Mouse (Mus musculus) MEL (cell line): ENCODE data around the gene Gm16181. TPM values are rescaled to one million over a fixed set of nuclear protein-coding genes. Genes with fewer than 3 reads are reported as not detected.

Source experiments
- DNase-seq: peaks from one replicate; pipeline ENCODE4 v3.0.0; 2011; ENCODE audit warnings: low read depth, low spot score
- H3K27ac ChIP-seq: 2 replicates; pipeline ENCODE4 v1.5.1; 2012; ENCODE audit warnings: low read depth, mild to moderate bottlenecking, control low read depth, low read length, moderate library complexity; ENCODE audit not compliant: control insufficient read depth
- H3K27me3 ChIP-seq, 2 experiments: fragments of 150-350 bp in 1 of 2; sonication (generic) in 1 of 2; 2 replicates each; pipeline ENCODE4 v1.6.1; 2012; ENCODE audit warnings: low read length in 2 of 2, mild to moderate bottlenecking in 2 of 2, improper control_type of control experiment in 1 of 2, moderate library complexity in 1 of 2; ENCODE audit not compliant: insufficient read depth in 2 of 2, control insufficient read depth in 1 of 2
- H3K36me3 ChIP-seq, 2 experiments: 2 replicates each; pipeline ENCODE4 v1.6.1; 2012 to 2014; ENCODE audit warnings: low read length in 2 of 2, improper control_type of control experiment in 1 of 2, inconsistent platforms in 1 of 2, mild to moderate bottlenecking in 1 of 2; ENCODE audit not compliant: insufficient read depth in 2 of 2, control insufficient read depth in 1 of 2
- H3K4me1 ChIP-seq, 2 experiments: fragments of 150-350 bp in 1 of 2; sonication (generic) in 1 of 2; 2 replicates each; pipeline ENCODE4 v1.6.1; 2012; ENCODE audit warnings: low read length in 2 of 2, improper control_type of control experiment in 1 of 2, mild to moderate bottlenecking in 1 of 2; ENCODE audit not compliant: insufficient read depth in 2 of 2, control insufficient read depth in 1 of 2
- H3K4me3 ChIP-seq, 2 experiments: fragments of 150-350 bp in 1 of 2; sonication (generic) in 1 of 2; 2 replicates each; pipeline ENCODE4 v1.5.1; 2012; ENCODE audit warnings: low read depth in 2 of 2, low read length in 2 of 2, mild to moderate bottlenecking in 2 of 2, moderate library complexity in 2 of 2, control low read depth in 1 of 2, improper control_type of control experiment in 1 of 2; ENCODE audit not compliant: control insufficient read depth in 1 of 2, insufficient read depth in 1 of 2
- H3K79me2 ChIP-seq: 2 replicates; pipeline ENCODE4 v1.6.1; 2012; ENCODE audit warnings: mild to moderate bottlenecking, low read length, moderate library complexity; ENCODE audit not compliant: control insufficient read depth, poor library complexity, insufficient read depth
- H3K9ac ChIP-seq: 2 replicates; pipeline ENCODE4 v1.6.1; 2012; ENCODE audit warnings: low read depth, mild to moderate bottlenecking, control low read depth, low read length, moderate library complexity; ENCODE audit not compliant: control insufficient read depth, poor library complexity, severe bottlenecking
- H3K9me3 ChIP-seq: fragments of 150-350 bp; sonication (generic); replicated peaks from 2 replicates; pipeline ENCODE4 v1.6.1; 2012; ENCODE audit warnings: mild to moderate bottlenecking, low read length, improper control_type of control experiment, moderate library complexity; ENCODE audit not compliant: insufficient read depth
- CHD1 ChIP-seq: IDR thresholded peaks from 2 replicates; pipeline ENCODE4 v1.6.1; 2012; ENCODE audit warnings: low read depth, mild to moderate bottlenecking, inconsistent platforms, low read length, improper control_type of control experiment
- CHD2 ChIP-seq: IDR thresholded peaks from 2 replicates; pipeline ENCODE4 v1.6.1; 2011; ENCODE audit warnings: low read length, improper control_type of control experiment
- CTCF ChIP-seq, 3 experiments: IDR thresholded peaks in 2 of 3; conservative IDR thresholded peaks in 1 of 3; 2 replicates each; pipeline ENCODE4 v1.5.1; 2011 to 2012; ENCODE audit warnings: low read length in 3 of 3, low read depth in 2 of 3, mild to moderate bottlenecking in 2 of 3, improper control_type of control experiment in 1 of 3, inconsistent platforms in 1 of 3, mixed read lengths in 1 of 3, moderate library complexity in 1 of 3; ENCODE audit not compliant: control insufficient read depth in 1 of 3, insufficient read depth in 1 of 3, poor library complexity in 1 of 3, severe bottlenecking in 1 of 3
- E2F4 ChIP-seq: IDR thresholded peaks from 2 replicates; pipeline ENCODE4 v1.6.1; 2011; ENCODE audit warnings: low read depth, low read length, improper control_type of control experiment, borderline replicate concordance
- ELF1 ChIP-seq: IDR thresholded peaks from 2 replicates; pipeline ENCODE4 v1.6.1; 2014; ENCODE audit warnings: low read depth, mild to moderate bottlenecking, inconsistent platforms, low read length, improper control_type of control experiment, moderate library complexity
- EP300 ChIP-seq, 2 experiments: IDR thresholded peaks; 2 replicates each; pipeline ENCODE4 v1.6.1; 2011; ENCODE audit warnings: improper control_type of control experiment in 2 of 2, low read length in 2 of 2, low read depth in 1 of 2, mild to moderate bottlenecking in 1 of 2
- GABPA ChIP-seq: IDR thresholded peaks from 2 replicates; pipeline ENCODE4 v1.6.1; 2012; ENCODE audit warnings: low read depth, mild to moderate bottlenecking, inconsistent platforms, low read length, improper control_type of control experiment, moderate library complexity
- HCFC1 ChIP-seq: IDR thresholded peaks from 2 replicates; pipeline ENCODE4 v1.6.1; 2012; ENCODE audit warnings: low read depth, mild to moderate bottlenecking, inconsistent platforms, low read length, improper control_type of control experiment, moderate library complexity
- JUND ChIP-seq: IDR thresholded peaks from 2 replicates; pipeline ENCODE4 v1.6.1; 2011; ENCODE audit warnings: low read depth, mild to moderate bottlenecking, improper control_type of control experiment, low read length
- MAZ ChIP-seq: IDR thresholded peaks from 2 replicates; pipeline ENCODE4 v1.6.1; 2012; ENCODE audit warnings: low read depth, mild to moderate bottlenecking, inconsistent platforms, low read length, improper control_type of control experiment
- NELFE ChIP-seq: IDR thresholded peaks from 2 replicates; pipeline ENCODE4 v1.6.1; 2011; ENCODE audit warnings: low read depth, low read length, improper control_type of control experiment
- NRF1 ChIP-seq: IDR thresholded peaks from 2 replicates; pipeline ENCODE4 v1.6.1; 2014; ENCODE audit warnings: low read depth, mild to moderate bottlenecking, inconsistent platforms, low read length, improper control_type of control experiment, moderate library complexity; ENCODE audit not compliant: poor library complexity, insufficient read depth, severe bottlenecking
- POLR2A ChIP-seq, 2 experiments: IDR thresholded peaks; 2 replicates each; pipeline ENCODE4 v1.6.1; 2011 to 2012; ENCODE audit warnings: low read length in 2 of 2, mild to moderate bottlenecking in 2 of 2, control low read depth in 1 of 2, improper control_type of control experiment in 1 of 2, low read depth in 1 of 2, moderate library complexity in 1 of 2; ENCODE audit not compliant: control insufficient read depth in 1 of 2, insufficient read depth in 1 of 2, poor library complexity in 1 of 2
- POLR2AphosphoS2 ChIP-seq: IDR thresholded peaks from 2 replicates; pipeline ENCODE4 v1.6.1; 2011; ENCODE audit warnings: low read length, improper control_type of control experiment
- SIN3A ChIP-seq: IDR thresholded peaks from 2 replicates; pipeline ENCODE4 v1.6.1; 2012; ENCODE audit warnings: low read length, improper control_type of control experiment, inconsistent platforms
- TBP ChIP-seq: IDR thresholded peaks from 2 replicates; pipeline ENCODE4 v1.8.0; 2011; ENCODE audit warnings: low read depth, low read length, improper control_type of control experiment
- USF1 ChIP-seq: IDR thresholded peaks from 2 replicates; pipeline ENCODE4 v1.6.1; 2014; ENCODE audit warnings: low read depth, mild to moderate bottlenecking, inconsistent platforms, low read length, improper control_type of control experiment, moderate library complexity
- USF2 ChIP-seq, 2 experiments: IDR thresholded peaks; 2 replicates each; pipeline ENCODE4 v1.6.1; 2011 to 2012; ENCODE audit warnings: improper control_type of control experiment in 2 of 2, low read length in 2 of 2, borderline replicate concordance in 1 of 2, inconsistent platforms in 1 of 2, low read depth in 1 of 2, mild to moderate bottlenecking in 1 of 2; ENCODE audit not compliant: insufficient read depth in 1 of 2
- ZMIZ1 ChIP-seq: IDR thresholded peaks from 2 replicates; pipeline ENCODE4 v1.6.1; 2012; ENCODE audit warnings: low read depth, mild to moderate bottlenecking, inconsistent platforms, low read length, improper control_type of control experiment, moderate library complexity
- ZNF384 ChIP-seq: IDR thresholded peaks from 2 replicates; pipeline ENCODE4 v1.6.1; 2012; ENCODE audit warnings: low read depth, mild to moderate bottlenecking, inconsistent platforms, low read length, improper control_type of control experiment
- polyA plus RNA-seq, 2 experiments: library from polyadenylated mRNA; stranded (reverse) in 1 of 2; unstranded in 1 of 2; fragments of >175 nt in 1 of 2; fragments of >200 nt in 1 of 2; gene quantifications; 2 replicates each; pipeline versions ENCODE4 v1.2.1 to v1.2.4; 2012; ENCODE audit warnings: low replicate concordance in 2 of 2, low read depth in 1 of 2; ENCODE audit not compliant: insufficient read length in 2 of 2, insufficient read depth in 1 of 2, missing spikeins in 1 of 2
- total RNA-seq: library from RNA; depleted of rRNA; stranded (reverse); fragments of 300-350 nt; gene quantifications from 2 replicates; pipeline ENCODE4 v1.2.3, GENCODE M21; 2012

Gene Gm16181
- total and polyA plus RNA-seq, 3 experiments = 0.58 TPM; not detected in 2

DNA sequence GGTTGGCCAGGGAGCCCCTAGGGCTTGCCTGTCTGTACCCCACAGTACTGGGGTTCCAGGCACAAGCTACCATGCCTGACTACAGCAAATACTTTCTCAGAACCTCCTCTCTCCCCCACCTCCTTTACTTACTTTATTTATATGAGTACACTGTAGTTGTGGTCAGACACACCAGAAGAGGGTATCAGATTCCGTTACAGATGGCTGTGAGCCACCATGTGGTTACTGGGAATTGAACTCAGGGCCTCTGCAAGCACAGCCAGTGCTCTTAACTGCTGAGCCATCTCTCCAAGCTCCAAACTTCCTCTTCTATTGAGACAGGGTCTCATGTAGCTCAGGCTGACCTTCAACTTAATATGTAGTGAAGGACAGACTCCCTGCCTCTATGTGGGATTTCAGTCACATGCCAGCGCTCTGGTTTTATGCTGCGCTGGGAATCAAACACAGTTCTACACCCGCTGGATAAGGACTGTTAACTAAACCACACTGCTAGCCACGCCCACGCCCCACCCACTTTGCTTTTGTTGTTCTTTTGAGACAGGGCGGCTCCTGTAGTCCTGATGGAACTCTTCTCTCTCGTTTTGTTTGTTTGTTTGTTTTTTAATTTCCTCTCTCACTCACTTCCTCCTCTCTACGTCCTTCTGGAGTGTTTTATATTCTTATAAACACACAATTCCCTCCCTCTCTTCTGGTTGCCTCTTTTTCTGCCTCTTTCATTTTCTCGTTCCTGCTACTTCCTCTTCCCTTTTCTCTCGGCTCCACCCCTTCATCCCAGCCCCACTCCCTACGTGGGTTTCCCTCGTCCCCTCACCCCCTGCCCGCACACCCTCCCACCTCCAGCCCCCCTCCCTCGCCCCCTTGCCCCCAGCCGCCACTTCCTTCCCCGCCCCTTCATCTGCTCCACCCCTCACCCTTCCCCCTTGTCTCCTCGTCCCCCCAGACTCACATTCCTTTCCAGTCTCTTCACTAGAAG, 34.7 kb upstream of the Gm16181 start (continued):
- TF ChIP-seq ZMIZ1 (no peak), SIN3A (peak; percentile 81; the same call in 1 of the 2 replicates), JUND (no peak), POLR2AphosphoS2 (no peak), USF2 (IDR thresholded peaks at IDR 0.05; ENCODE audit: borderline replicate concordance in 1 of 2, insufficient read depth in 1 of 2, low read depth in 1 of 2, low read length in 2 of 2) (no peak), NRF1 (no peak), HCFC1 (peak; percentile 47; the same call in 1 of the 2 replicates), EP300 (IDR thresholded peaks at IDR 0.05; ENCODE audit: low read depth in 1 of 2, low read length in 2 of 2) (peak in 1 of 2 experiments; percentile 38; a peak in 3 of 4 replicates), TBP (peak; percentile 83), USF1 (peak; percentile 70), CHD2 (no peak), E2F4 (no peak), ELF1 (peak; percentile 76), ZNF384 (0 out of 2 replicates have a peak, but pooled peaks have one; percentile 11), GABPA (no peak), CTCF (IDR thresholded peaks at IDR 0.05 in 2 of 3, conservative IDR thresholded peaks at IDR 0.05 in 1 of 3; ENCODE audit: control insufficient read depth in 1 of 3, insufficient read depth in 1 of 3, low read depth in 2 of 3, low read length in 3 of 3, poor library complexity in 1 of 3, severe bottlenecking in 1 of 3) (no peak)

DNA sequence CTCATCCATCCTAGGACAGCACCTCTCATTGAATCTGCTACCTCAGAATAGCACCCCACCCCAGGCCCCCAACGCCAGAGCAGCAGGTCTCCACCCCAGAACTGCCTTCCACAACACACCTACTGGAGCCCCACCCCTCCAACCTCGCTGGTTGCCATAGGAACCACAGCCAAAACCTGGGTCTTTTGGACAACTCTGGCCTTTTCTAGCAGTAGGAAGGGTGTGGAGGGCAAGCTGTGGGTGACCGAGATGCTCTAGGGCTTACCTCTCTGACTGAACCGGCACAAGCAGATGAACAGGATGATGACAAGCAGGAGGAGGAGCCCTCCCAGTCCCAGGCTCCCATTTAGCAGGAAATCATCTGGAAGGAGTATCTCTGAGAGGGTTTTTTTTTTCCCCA, 34.0 kb upstream of the Gm16181 start:
- peak overlapping the region; percentile 64 for H3K9ac ChIP-seq

More for the DNA sequence above, 34.0 kb upstream of the Gm16181 start:
- Histone ChIP-seq H3K9me3 (no peaks in the 10 kb centered on the region), H3K4me1 (peaks cover 17 to 43% of the 10 kb centered on the region in 2 experiments), H3K27me3 (no peaks in the 10 kb centered on the region), H3K4me3 (peak overlapping the region; percentile 57 to 65), H3K36me3 (peaks cover 0 to 37% of the 10 kb centered on the region in 2 experiments; a peak in 2 of 4 replicates), H3K79me2 (no peaks in the 10 kb centered on the region), H3K27ac (peak overlapping the region; percentile 81)
- DNase-seq = peak; percentile 80
- no peak for TF ChIP-seq POLR2A (IDR thresholded peaks at IDR 0.05; ENCODE audit: control insufficient read depth in 1 of 2, insufficient read depth in 1 of 2, low read depth in 1 of 2, low read length in 2 of 2, poor library complexity in 1 of 2)
- TF ChIP-seq NELFE = 0 out of 2 replicates have a peak, but pooled peaks have one; percentile 20
- TF ChIP-seq MAZ = 0 out of 2 replicates have a peak, but pooled peaks have one; percentile 21
- peak; percentile 64 for TF ChIP-seq ZNF384
- 0 out of 2 replicates have a peak, but pooled peaks have one; percentile 51 for TF ChIP-seq CHD1
